In the genomic region with DNA sequence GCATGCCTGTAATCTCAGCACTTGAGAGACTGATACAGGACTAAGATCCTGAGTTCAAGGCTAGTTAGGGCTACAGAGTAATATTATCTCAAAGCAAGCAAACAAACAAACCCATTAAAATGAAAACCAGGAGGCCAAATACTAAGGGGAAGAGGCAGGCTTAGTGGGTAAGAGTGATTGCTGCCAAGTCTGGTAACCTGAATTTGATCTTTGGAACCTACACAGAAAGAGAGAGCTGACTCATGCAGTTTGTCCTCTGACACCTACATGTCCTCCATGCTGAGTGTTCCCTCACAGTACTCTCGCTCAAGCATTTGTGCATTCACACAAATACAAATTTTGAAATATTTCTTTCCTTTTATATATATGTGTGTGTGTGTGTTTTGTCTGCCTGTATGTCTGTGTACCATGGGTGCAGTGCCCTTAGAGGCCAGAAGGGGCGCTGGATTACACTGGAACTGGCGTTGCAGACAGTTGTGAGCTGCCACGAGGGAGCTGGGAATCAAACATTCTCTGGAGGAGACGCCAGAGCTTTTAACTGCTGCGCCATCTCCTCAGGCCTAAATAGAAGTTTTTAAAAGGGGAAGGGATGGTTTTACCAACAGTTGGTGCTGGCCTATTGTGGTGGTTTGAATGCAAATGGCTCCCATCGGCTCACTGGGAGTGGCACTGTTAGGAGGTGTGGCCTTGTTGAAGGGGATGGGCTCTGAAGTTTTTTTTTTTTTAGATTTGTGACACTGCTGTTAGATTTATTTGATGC, we compare ENCODE assay signal across 19 mouse cellular contexts. TPM values are rescaled to one million over a fixed set of nuclear protein-coding genes. Genes with fewer than 3 reads are reported as not detected.
DNase-seq lines count a peak whose midpoint lies in the region; ATAC-seq and TF ChIP-seq lines count a peak whose summit lies in the region.
"Had no signal": no experiment of that assay in that cellular context is flagged by ENCODE, and none has a peak within 500 bp of the region (broad histone marks: within the 10 kb centered on the region; RNA-seq: fewer than 3 reads in every experiment).

No protein-coding gene starts in this region.

- in situ Hi-C loops in CH12.LX (cut with MboI; ENCODE audit: low pct_ligation_motif_present, low pct_unique_long_range_greater_than_20kb, low sequenced_read_pairs) = no loop called here

- dilution Hi-C loops in CH12.LX (cut with MboI; ENCODE audit: extremely low pct_ligation_motif_present, extremely low pct_unique_long_range_greater_than_20kb, low sequenced_read_pairs) = no loop called here

- no peaks in the 10 kb centered on the region for H3K36me3 ChIP-seq in CH12.LX (replicated peaks in 1 of 2; ENCODE audit: control insufficient read depth in 1 of 2, insufficient read depth in 1 of 2, low read length in 1 of 2)
- no peaks in the 10 kb centered on the region for H3K36me3 ChIP-seq in midbrain, embryonic 14.5 days (ENCODE audit: control insufficient read depth, insufficient read depth, low read length)
- H3K36me3 ChIP-seq: G1E; hindbrain, embryonic 13.5 days; limb, embryonic 15.5 days; midbrain, embryonic 12.5 days had no signal

- H3K4me1 ChIP-seq in CH12.LX (ENCODE audit: control insufficient read depth in 1 of 2, insufficient read depth in 2 of 2) = no peaks in the 10 kb centered on the region; a peak in 1 of 4 replicates
- no peaks in the 10 kb centered on the region for H3K4me1 ChIP-seq in midbrain, embryonic 14.5 days (ENCODE audit: control insufficient read depth, insufficient read depth, low read length)
- H3K4me1 ChIP-seq: limb, embryonic 15.5 days; midbrain, embryonic 12.5 days had no signal

- no peak overlapping the region for H3K27ac ChIP-seq in left cerebral cortex, adult 2 months
- no peak overlapping the region for H3K27ac ChIP-seq in CH12.LX (ENCODE audit: insufficient read depth, low read depth)
- no peak overlapping the region for H3K27ac ChIP-seq in midbrain, embryonic 14.5 days (replicated peaks; ENCODE audit: low read depth, low read length)
- H3K27ac ChIP-seq: hindbrain, embryonic 13.5 days; kidney, postnatal 0 days; limb, embryonic 15.5 days; midbrain, embryonic 12.5 days had no signal

- peaks cover 19% of the 10 kb centered on the region for H3K27me3 ChIP-seq in CH12.LX (replicated peaks)
- H3K27me3 ChIP-seq in midbrain, embryonic 14.5 days (ENCODE audit: control insufficient read depth, insufficient read depth, low read length) = no peaks in the 10 kb centered on the region
- H3K27me3 ChIP-seq: hindbrain, embryonic 13.5 days; limb, embryonic 15.5 days; midbrain, embryonic 12.5 days had no signal

- no peak for DNase-seq in left cerebral cortex, adult 2 months (ENCODE audit: extremely low spot score in 1 of 2, low spot score in 2 of 2)
- no peak for DNase-seq in left cerebral cortex, postnatal 4 days
- DNase-seq in A20 (ENCODE audit: low read depth, low spot score) (peak; percentile 9), CH12.LX (ENCODE audit: extremely low read depth) (peak; percentile 4), ZHBTc4 (ENCODE audit: low read depth, low spot score) (peak; percentile 88)
- DNase-seq in spleen, postnatal 4 days (ENCODE audit: low spot score in 2 of 2) = no peak
- no peak for DNase-seq in midbrain, embryonic 14.5 days
- DNase-seq: adrenal gland, postnatal 36 days; forebrain, postnatal 0 days; gastrocnemius, postnatal 10 days; lung, postnatal 4 days; right cerebral cortex, postnatal 14 days; thymus, adult 2 months had no signal

- H3K9ac ChIP-seq in CH12.LX (ENCODE audit: insufficient read depth, low read depth) = no peak overlapping the region
- H3K9ac ChIP-seq in midbrain, embryonic 14.5 days (replicated peaks; ENCODE audit: low read length) = no peak overlapping the region
- H3K9ac ChIP-seq: forebrain, postnatal 0 days; hindbrain, embryonic 13.5 days; limb, embryonic 15.5 days; midbrain, embryonic 12.5 days had no signal

- TF ChIP-seq POLR2A in CH12.LX (IDR thresholded peaks at IDR 0.05; ENCODE audit: low read depth, low read length) = no peak

- H3K9me3 ChIP-seq in CH12.LX (replicated peaks; ENCODE audit: low read length) = peaks cover 4% of the 10 kb centered on the region
- H3K9me3 ChIP-seq in midbrain, embryonic 14.5 days (ENCODE audit: control insufficient read depth, low read length) = no peaks in the 10 kb centered on the region
- H3K9me3 ChIP-seq: hindbrain, embryonic 13.5 days; limb, embryonic 15.5 days; midbrain, embryonic 12.5 days had no signal

- intact Hi-C loops in left cerebral cortex, adult 2 months (cut with DNase I) = no loop called here
- intact Hi-C loops in left cerebral cortex, postnatal 4 days (cut with DNase I) = no loop called here

- no peak overlapping the region for H3K4me3 ChIP-seq in left cerebral cortex, adult 2 months
- H3K4me3 ChIP-seq in CH12.LX (replicated peaks in 1 of 3; ENCODE audit: low read depth in 2 of 3, low read length in 2 of 3, poor library complexity in 1 of 3) = no peak overlapping the region
- no peak overlapping the region for H3K4me3 ChIP-seq in midbrain, embryonic 14.5 days (replicated peaks; ENCODE audit: low read depth, low read length)
- H3K4me3 ChIP-seq: hindbrain, embryonic 13.5 days; limb, embryonic 15.5 days; midbrain, embryonic 12.5 days had no signal

- ATAC-seq in midbrain, embryonic 14.5 days (ENCODE audit: low FRiP score, low TSS enrichment) = no peak
- ATAC-seq: activated CD4-positive, CD25-positive, alpha-beta regulatory T cell, adult 4 months; forebrain, postnatal 0 days had no signal

- TF ChIP-seq RAD21 in CH12.LX (IDR thresholded peaks at IDR 0.05; ENCODE audit: low read depth, low read length) = no peak; the same call in 1 of the 2 replicates

- no peak for TF ChIP-seq EP300 in CH12.LX (IDR thresholded peaks at IDR 0.05; ENCODE audit: low read length)

- 74% methylated on average over 7 of the region's 7 CpGs for WGBS in midbrain, embryonic 14.5 days

- peak; percentile 8; the same call in 1 of the 2 replicates for TF ChIP-seq CTCF in left cerebral cortex, adult 2 months (IDR thresholded peaks at IDR 0.05)
- TF ChIP-seq CTCF in CH12.LX (conservative IDR thresholded peaks at IDR 0.05 in 1 of 2, IDR thresholded peaks at IDR 0.05 in 1 of 2; ENCODE audit: low read depth in 2 of 2, low read length in 2 of 2) = peak; percentile 13 to 28; a peak in 2 of 4 replicates

- H3K79me2 ChIP-seq in CH12.LX (replicated peaks; ENCODE audit: control insufficient read depth, extremely low read depth, insufficient read depth, poor library complexity, severe bottlenecking) = no peaks in the 10 kb centered on the region

- H3K4me2 ChIP-seq in CH12.LX (ENCODE audit: insufficient read depth, low read depth, poor library complexity, severe bottlenecking) = no peak overlapping the region
- H3K4me2 ChIP-seq in midbrain, embryonic 14.5 days (ENCODE audit: low read length) = no peak overlapping the region
- H3K4me2 ChIP-seq: hindbrain, embryonic 13.5 days; limb, embryonic 15.5 days; midbrain, embryonic 12.5 days had no signal

TF ChIP-seq in CH12.LX, 34 proteins besides CTCF, POLR2A, EP300 and RAD21:
- no peak for TF ChIP-seq CHD1 (IDR thresholded peaks at IDR 0.05; ENCODE audit: low read depth, low read length)
- TF ChIP-seq MEF2A (IDR thresholded peaks at IDR 0.05; ENCODE audit: borderline replicate concordance, low read depth, low read length) = no peak
- no peak for TF ChIP-seq JUND (conservative IDR thresholded peaks at IDR 0.05; ENCODE audit: low read depth, low read length)
- TF ChIP-seq NRF1 (IDR thresholded peaks at IDR 0.05; ENCODE audit: low read depth, low read length) = no peak
- no peak for TF ChIP-seq ZKSCAN1 (IDR thresholded peaks at IDR 0.05; ENCODE audit: borderline replicate concordance, low read depth, low read length)
- TF ChIP-seq KAT2A (IDR thresholded peaks at IDR 0.05; ENCODE audit: insufficient replicate concordance, low read length) = no peak
- TF ChIP-seq HCFC1 (IDR thresholded peaks at IDR 0.05; ENCODE audit: low read depth, low read length) = no peak
- no peak for TF ChIP-seq GABPA (IDR thresholded peaks at IDR 0.05; ENCODE audit: insufficient replicate concordance, low read depth, low read length)
- TF ChIP-seq PAX5 (IDR thresholded peaks at IDR 0.05; ENCODE audit: low read length) = no peak
- TF ChIP-seq MAX (IDR thresholded peaks at IDR 0.05; ENCODE audit: low read length) = no peak
- TF ChIP-seq ZMIZ1 (IDR thresholded peaks at IDR 0.05; ENCODE audit: low read depth, low read length) = no peak
- TF ChIP-seq ZC3H11A (IDR thresholded peaks at IDR 0.05; ENCODE audit: low read depth, low read length) = no peak
- TF ChIP-seq ZNF384 (IDR thresholded peaks at IDR 0.05; ENCODE audit: low read depth, low read length) = no peak
- TF ChIP-seq RCOR1 (conservative IDR thresholded peaks at IDR 0.05; ENCODE audit: low read depth, low read length) = no peak
- TF ChIP-seq E2F4 (IDR thresholded peaks at IDR 0.05; ENCODE audit: insufficient replicate concordance, low read depth, low read length) = no peak
- TF ChIP-seq MXI1 (IDR thresholded peaks at IDR 0.05; ENCODE audit: low read depth, low read length) = no peak
- TF ChIP-seq MYC (IDR thresholded peaks at IDR 0.05; ENCODE audit: low read depth, low read length) = no peak
- TF ChIP-seq CHD2 (IDR thresholded peaks at IDR 0.05; ENCODE audit: low read length) = no peak

RNA-seq across cellular contexts. Expression of gene Cog2, which starts 37.0 kb away (rescaled TPM):
- 10 to 100 TPM; 35.1 to 46.5 TPM for total RNA-seq in left cerebral cortex, adult 2 months (2021)
- total RNA-seq in left cerebral cortex, postnatal 4 days (2021) = 10 to 100 TPM; 37.2 to 38.6 TPM
- total RNA-seq in CH12.LX (2012; rRNA removed) (53.1 and 56.7 TPM in 2 replicates), CH12.LX (2014; rRNA removed) (37.7 and 41.8 TPM in 2 replicates)
- 55.5 and 62.6 TPM in 2 replicates for polyA plus RNA-seq in CH12.LX (2012; ENCODE audit: insufficient read length, low read depth)
- 33.0 and 39.3 TPM in 2 replicates for polyA plus RNA-seq in midbrain, embryonic 14.5 days (2014; fragmentation: Nextera tagmentation; extraction: Ambion mirVana)

RNA-seq across cellular contexts. Expression of gene Pgbd5, which starts 44.1 kb away (rescaled TPM):
- total RNA-seq in left cerebral cortex, adult 2 months (2021) = 100 to 1,000 TPM; 208 to 221 TPM
- 10 to 100 TPM; 62.3 to 64.6 TPM for total RNA-seq in left cerebral cortex, postnatal 4 days (2021)
- total RNA-seq in CH12.LX (2012; rRNA removed) (1.2 and 3.1 TPM in 2 replicates), CH12.LX (2014; rRNA removed) (0.53 and 0.89 TPM in 2 replicates)
- polyA plus RNA-seq in CH12.LX (2012; ENCODE audit: insufficient read length, low read depth) = 3.1 and 3.9 TPM in 2 replicates
- 12.8 and 13.8 TPM in 2 replicates for polyA plus RNA-seq in midbrain, embryonic 14.5 days (2014; fragmentation: Nextera tagmentation; extraction: Ambion mirVana)
- polyA plus RNA-seq: activated CD4-positive, CD25-positive, alpha-beta regulatory T cell, adult 4 months; G1E had no signal

Comparison
In these comparisons a context has a peak if more than half of its experiments do, and no peak if none do; other contexts are left out.
1. DNase-seq: peak in A20 (single experiment), CH12.LX (single experiment) and ZHBTc4 (single experiment); none in left cerebral cortex, adult 2 months (0 of 2), left cerebral cortex, postnatal 4 days (single experiment), spleen, postnatal 4 days (0 of 2) and midbrain, embryonic 14.5 days (single experiment).
2. RNA of gene Pgbd5, which starts 44.1 kb away (total RNA-seq): 208 to 221 TPM in left cerebral cortex, adult 2 months and 62.3 to 64.6 TPM in left cerebral cortex, postnatal 4 days; 0.53 to 3.1 TPM in CH12.LX; every median in the first group is over 10 times any median in the second.